Mouse (Mus musculus) thymus, adult 2 months (tissue): ENCODE results near the gene Fam173a. TPM values are rescaled to one million over a fixed set of nuclear protein-coding genes. Genes with fewer than 3 reads are reported as not detected.

ENCODE experiments used
- DNase-seq: peaks from one replicate; pipeline ENCODE4 v3.0.0; 2021
- H3K27ac ChIP-seq: fragments of 200-500 bp; 2 replicates; pipeline ENCODE4 v1.5.1; 2012; ENCODE audit warnings: low read length, control low read depth; ENCODE audit not compliant: control insufficient read depth, insufficient read depth
- H3K27me3 ChIP-seq: fragments of 200-500 bp; 2 replicates; pipeline ENCODE4 v1.6.1; 2012; ENCODE audit warnings: mild to moderate bottlenecking, low read length, moderate library complexity, mixed read lengths; ENCODE audit not compliant: control insufficient read depth, insufficient read depth
- H3K36me3 ChIP-seq: fragments of 200-500 bp; 2 replicates; pipeline ENCODE4 v1.6.1; 2012; ENCODE audit warnings: mild to moderate bottlenecking, low read length, moderate library complexity; ENCODE audit not compliant: control insufficient read depth, insufficient read depth
- H3K4me1 ChIP-seq: fragments of 200-500 bp; replicated peaks from 2 replicates; pipeline ENCODE4 v1.6.1; 2012; ENCODE audit warnings: low read length; ENCODE audit not compliant: control insufficient read depth, insufficient read depth
- H3K4me3 ChIP-seq: fragments of 200-500 bp; 2 replicates; pipeline ENCODE4 v1.5.1; 2012; ENCODE audit warnings: mild to moderate bottlenecking, low read length, control low read depth, moderate library complexity; ENCODE audit not compliant: control insufficient read depth, insufficient read depth
- CTCF ChIP-seq: fragments of 200-500 bp; IDR thresholded peaks from 2 replicates; pipeline ENCODE4 v1.5.1; 2012; ENCODE audit warnings: mild to moderate bottlenecking, control low read depth, low read length, moderate library complexity, borderline replicate concordance; ENCODE audit not compliant: control insufficient read depth, poor library complexity, insufficient read depth; ENCODE audit errors: extremely low read depth
- POLR2A ChIP-seq: fragments of 200-500 bp; IDR thresholded peaks from 2 replicates; pipeline ENCODE4 v1.6.1; 2012; ENCODE audit warnings: mild to moderate bottlenecking, low read length, control low read depth, moderate library complexity; ENCODE audit not compliant: control insufficient read depth, poor library complexity, insufficient read depth; ENCODE audit errors: extremely low read depth
- WGBS: fragments of 180-500 bp; shearing (Covaris S2); methylation state at CpG from one replicate; pipeline ENCODE4 v1.1.7; 2018; 5-methylcytosine and 5-hydroxymethylcytosine counted together
- polyA plus RNA-seq: library from polyadenylated mRNA; depleted of rRNA; stranded (reverse); fragments of >200 nt; gene quantifications from 2 replicates; pipeline ENCODE4 v1.2.3, GENCODE M21; 2012

The Fam173a gene
- polyA plus RNA-seq, 1 experiment = 162 TPM

GRCm38 (mm10) chr17:25796951-25797369, 4.3 kb upstream of the Fam173a start, which contains the start of gene Metrn:
Gene Metrn, minus strand, starts transcription at chr17:25797136.
- H3K27ac ChIP-seq = no peak within 1 kb of the TSS
- H3K36me3 ChIP-seq = no peaks in the 10 kb centered on the region
- peak; percentile 94 for DNase-seq
- peak within 1 kb of the TSS; percentile 95 for H3K4me3 ChIP-seq
- WGBS = under 1% methylated on average over 35 of the region's 35 CpGs
- no peaks in the 10 kb centered on the region for H3K27me3 ChIP-seq
- TF ChIP-seq POLR2A (peak; percentile 73), CTCF (0 out of 2 replicates have a peak, but pooled peaks have one; percentile 35)
- peaks cover 31% of the 10 kb centered on the region for H3K4me1 ChIP-seq

- under 1% methylated on average over 37 of the region's 37 CpGs for WGBS
- no peak overlapping the region for H3K27ac ChIP-seq
- H3K4me1 ChIP-seq = peaks cover 36% of the 10 kb centered on the region
- peak; percentile 34 for DNase-seq
- H3K36me3 ChIP-seq = no peaks in the 10 kb centered on the region
- no peak for TF ChIP-seq POLR2A
- no peak for TF ChIP-seq CTCF
- no peaks in the 10 kb centered on the region for H3K27me3 ChIP-seq
- peak overlapping the region; percentile 95 for H3K4me3 ChIP-seq
Observed at GRCm38 (mm10) chr17:25796211-25796771, 3.6 kb upstream of the Fam173a start.

GRCm38 (mm10) chr17:25795609-25796092, 3.0 kb upstream of the Fam173a start, which contains the start of gene AC134908.4:
Gene AC134908.4, minus strand, starts transcription at chr17:25795659.
- no peak for TF ChIP-seq POLR2A
- TF ChIP-seq CTCF = no peak
- Histone ChIP-seq H3K27ac (no peak within 1 kb of the TSS), H3K4me3 (peak within 1 kb of the TSS; percentile 95), H3K27me3 (no peaks in the 10 kb centered on the region), H3K4me1 (peaks cover 38% of the 10 kb centered on the region), H3K36me3 (no peaks in the 10 kb centered on the region)
- WGBS = 67% methylated on average over 6 of the region's 6 CpGs
- DNase-seq = no peak

GRCm38 (mm10) chr17:25794998-25795397, 2.3 kb upstream of the Fam173a start:
- H3K4me1 ChIP-seq = peaks cover 38% of the 10 kb centered on the region
- DNase-seq = no peak
- 96% methylated on average over 17 of the region's 17 CpGs for WGBS
- H3K36me3 ChIP-seq = no peaks in the 10 kb centered on the region
- H3K27ac ChIP-seq = no peak overlapping the region
- H3K4me3 ChIP-seq = no peak overlapping the region
- no peaks in the 10 kb centered on the region for H3K27me3 ChIP-seq
- TF ChIP-seq CTCF = no peak
- no peak for TF ChIP-seq POLR2A

GRCm38 (mm10) chr17:25794197-25794596, 1.5 kb upstream of the Fam173a start:
- WGBS = 94% methylated on average over 13 of the region's 13 CpGs
- Histone ChIP-seq H3K27me3 (no peaks in the 10 kb centered on the region), H3K4me3 (no peak overlapping the region), H3K27ac (no peak overlapping the region), H3K4me1 (peaks cover 38% of the 10 kb centered on the region), H3K36me3 (no peaks in the 10 kb centered on the region)
- DNase-seq = no peak
- TF ChIP-seq CTCF (no peak), POLR2A (no peak)

- DNase-seq = peak; percentile 82
- H3K4me3 ChIP-seq = peak overlapping the region; percentile 57
- H3K27ac ChIP-seq = peak overlapping the region; percentile 81
- under 1% methylated on average over 45 of the region's 45 CpGs for WGBS
- H3K27me3 ChIP-seq = no peaks in the 10 kb centered on the region
- TF ChIP-seq POLR2A = peak; percentile 26; the same call in 1 of the 2 replicates
- no peak for TF ChIP-seq CTCF
- H3K36me3 ChIP-seq = no peaks in the 10 kb centered on the region
- H3K4me1 ChIP-seq = peaks cover 35% of the 10 kb centered on the region
Observed at GRCm38 (mm10) chr17:25791843-25792527, 716 bp downstream of the Fam173a start.
